Mouse (Mus musculus) kidney, embryonic 15.5 days (tissue): ENCODE data around the gene Setd4. TPM values are rescaled to one million over a fixed set of nuclear protein-coding genes. Genes with fewer than 3 reads are reported as not detected.
A peak's percentile ranks its signal among the peaks of the same experiment; 100 is the strongest.
"Not testable (repeated sequence)": the region's sequence is repeated elsewhere in the genome, so short reads cannot be mapped to it uniquely, and the experiment has no call there.

Experiments used
- ATAC-seq: fragments of 200-750 bp; cut with Nextera tagmentation; replicated peaks from 2 replicates; pipeline ENCODE4 v1.8.0; 2017; ENCODE audit warnings: moderate TSS enrichment; ENCODE audit not compliant: low FRiP score
- H3K27ac ChIP-seq: fragments of 300-500 bp; sonication (generic); 2 replicates; pipeline ENCODE4 v1.5.1; 2015; ENCODE audit warnings: mild to moderate bottlenecking, inconsistent platforms
- H3K27me3 ChIP-seq: fragments of 300-500 bp; sonication (generic); 2 replicates; pipeline ENCODE4 v1.6.1; 2015; ENCODE audit warnings: inconsistent platforms
- H3K36me3 ChIP-seq: fragments of 300-500 bp; sonication (generic); 2 replicates; pipeline ENCODE4 v1.6.1; 2015; ENCODE audit warnings: inconsistent platforms
- H3K4me1 ChIP-seq: fragments of 300-500 bp; sonication (generic); 2 replicates; pipeline ENCODE4 v1.6.1; 2015; ENCODE audit warnings: inconsistent platforms
- H3K4me2 ChIP-seq: fragments of 300-500 bp; sonication (generic); 2 replicates; pipeline ENCODE4 v1.6.1; 2015; ENCODE audit warnings: moderate library complexity, mild to moderate bottlenecking, inconsistent platforms
- H3K4me3 ChIP-seq: fragments of 300-500 bp; sonication (generic); replicated peaks from 2 replicates; pipeline ENCODE4 v1.5.1; 2015; ENCODE audit warnings: mild to moderate bottlenecking, inconsistent platforms
- H3K9ac ChIP-seq: fragments of 300-500 bp; sonication (generic); 2 replicates; pipeline ENCODE4 v1.6.1; 2015; ENCODE audit warnings: mild to moderate bottlenecking, inconsistent platforms
- H3K9me3 ChIP-seq: fragments of 300-500 bp; sonication (generic); replicated peaks from 2 replicates; pipeline ENCODE4 v1.6.1; 2016; ENCODE audit warnings: inconsistent platforms
- WGBS: fragments of 180-500 bp; shearing (Covaris S2); methylation state at CpG from one replicate; pipeline ENCODE4 v1.1.7; 2015; ENCODE audit warnings: mixed read lengths; 5-methylcytosine and 5-hydroxymethylcytosine counted together
- polyA plus RNA-seq: library from polyadenylated mRNA; unstranded; fragments of >200 nt; fragmentation: Nextera tagmentation; extraction: Ambion mirVana; gene quantifications from 2 replicates; pipeline ENCODE4 v1.2.1, GENCODE M21; 2015

Setd4 gene
- polyA plus RNA-seq: 13.9 and 14.3 TPM in 2 replicates

GRCm38 (mm10) chr16:93603439-93604212 lies at the start of gene Setd4:
TSS of gene Setd4 (minus strand) at chr16:93604063.
- Histone ChIP-seq H3K9me3 (no peaks in the 10 kb centered on the region), H3K4me3 (peak within 1 kb of the TSS; percentile 59), H3K27ac (peak within 1 kb of the TSS; percentile 89), H3K36me3 (peaks cover 4% of the 10 kb centered on the region; the same call in 1 of the 2 replicates), H3K4me2 (peak within 1 kb of the TSS; percentile 94), H3K9ac (peak within 1 kb of the TSS; percentile 70), H3K27me3 (no peaks in the 10 kb centered on the region), H3K4me1 (peaks cover 24% of the 10 kb centered on the region)
- WGBS: 1% methylated on average over 55 of the region's 55 CpGs
- ATAC-seq: peak; percentile 89

GRCm38 (mm10) chr16:93648441-93649183 lies 44.7 kb upstream of the Setd4 start:
- H3K4me2 ChIP-seq: no peak overlapping the region
- no peaks in the 10 kb centered on the region for H3K4me1 ChIP-seq
- 84% methylated on average over 5 of the region's 5 CpGs for WGBS
- no peak overlapping the region for H3K27ac ChIP-seq
- no peaks in the 10 kb centered on the region for H3K36me3 ChIP-seq
- no peak overlapping the region for H3K4me3 ChIP-seq
- H3K9me3 ChIP-seq: no peaks in the 10 kb centered on the region
- no peak overlapping the region for H3K9ac ChIP-seq
- no peaks in the 10 kb centered on the region for H3K27me3 ChIP-seq
- ATAC-seq: no peak

- Histone ChIP-seq H3K27me3 (no peaks in the 10 kb centered on the region), H3K4me2 (no peak overlapping the region), H3K9ac (no peak overlapping the region), H3K9me3 (no peaks in the 10 kb centered on the region), H3K4me3 (no peak overlapping the region), H3K36me3 (no peaks in the 10 kb centered on the region), H3K27ac (no peak overlapping the region), H3K4me1 (no peaks in the 10 kb centered on the region)
- no peak for ATAC-seq
- WGBS: 46% methylated on average over 4 of the region's 4 CpGs
Measured at GRCm38 (mm10) chr16:93644006-93644405, 40.1 kb upstream of the Setd4 start.

- H3K9ac ChIP-seq: no peak within 1 kb of the TSS
- 78% methylated on average over 23 of the region's 23 CpGs for WGBS
- no peaks in the 10 kb centered on the region for H3K9me3 ChIP-seq
- H3K4me1 ChIP-seq: no peaks in the 10 kb centered on the region
- ATAC-seq: no peak
- H3K4me3 ChIP-seq: no peak within 1 kb of the TSS
- no peaks in the 10 kb centered on the region for H3K36me3 ChIP-seq
- H3K27ac ChIP-seq: no peak within 1 kb of the TSS
- no peak within 1 kb of the TSS for H3K4me2 ChIP-seq
- no peaks in the 10 kb centered on the region for H3K27me3 ChIP-seq
Measured at GRCm38 (mm10) chr16:93627761-93628400, 24.0 kb upstream of the Setd4 start, which contains the start of gene Gm5678. TSS of gene Gm5678 (plus strand) at chr16:93628097.

- no peak overlapping the region for H3K4me3 ChIP-seq
- no peak overlapping the region for H3K27ac ChIP-seq
- no peak; the same call in 1 of the 2 replicates for ATAC-seq
- no peaks in the 10 kb centered on the region for H3K4me1 ChIP-seq
- WGBS: 5% methylated on average over 1 of the region's 1 CpGs
- H3K27me3 ChIP-seq: no peaks in the 10 kb centered on the region
- H3K36me3 ChIP-seq: no peaks in the 10 kb centered on the region
- no peak overlapping the region for H3K9ac ChIP-seq
- no peaks in the 10 kb centered on the region for H3K9me3 ChIP-seq
- H3K4me2 ChIP-seq: no peak overlapping the region
Measured at GRCm38 (mm10) chr16:93626745-93627144, 22.9 kb upstream of the Setd4 start.

- no peaks in the 10 kb centered on the region for H3K4me1 ChIP-seq
- no peaks in the 10 kb centered on the region for H3K27me3 ChIP-seq
- H3K9me3 ChIP-seq: no peaks in the 10 kb centered on the region
- H3K36me3 ChIP-seq: no peaks in the 10 kb centered on the region
- no peak overlapping the region for H3K27ac ChIP-seq
- WGBS: 83% methylated on average over 4 of the region's 4 CpGs
- H3K4me2 ChIP-seq: no peak overlapping the region
- no peak for ATAC-seq
- no peak overlapping the region for H3K9ac ChIP-seq
- no peak overlapping the region for H3K4me3 ChIP-seq
Measured at GRCm38 (mm10) chr16:93624671-93625070, 20.8 kb upstream of the Setd4 start.

- H3K9ac ChIP-seq, ATAC-seq, H3K4me1 ChIP-seq, H3K9me3 ChIP-seq, H3K27ac ChIP-seq, H3K4me2 ChIP-seq, H3K4me3 ChIP-seq, H3K36me3 ChIP-seq, H3K27me3 ChIP-seq: not testable (repeated sequence)
- WGBS: 85% methylated on average over 4 of the region's 4 CpGs
Measured at GRCm38 (mm10) chr16:93623759-93624158, 19.9 kb upstream of the Setd4 start.

GRCm38 (mm10) chr16:93615118-93615870 lies 11.4 kb upstream of the Setd4 start:
- no peaks in the 10 kb centered on the region for H3K4me1 ChIP-seq
- no peak overlapping the region for H3K9ac ChIP-seq
- ATAC-seq: peak; percentile 83
- no peak overlapping the region for H3K4me3 ChIP-seq
- H3K9me3 ChIP-seq: no peaks in the 10 kb centered on the region
- WGBS: 29% methylated on average over 5 of the region's 5 CpGs
- no peaks in the 10 kb centered on the region for H3K27me3 ChIP-seq
- H3K27ac ChIP-seq: no peak overlapping the region
- no peak overlapping the region for H3K4me2 ChIP-seq
- peaks cover 9% of the 10 kb centered on the region for H3K36me3 ChIP-seq

- WGBS: 90% methylated on average over 4 of the region's 4 CpGs
- Histone ChIP-seq H3K4me3 (no peak overlapping the region), H3K4me2 (no peak overlapping the region), H3K27ac (no peak overlapping the region), H3K4me1 (peaks cover 5% of the 10 kb centered on the region; the same call in 1 of the 2 replicates), H3K9me3 (no peaks in the 10 kb centered on the region), H3K36me3 (peaks cover 15% of the 10 kb centered on the region), H3K27me3 (no peaks in the 10 kb centered on the region), H3K9ac (no peak overlapping the region)
- ATAC-seq: no peak
Measured at GRCm38 (mm10) chr16:93610961-93611360, 7.1 kb upstream of the Setd4 start.

GRCm38 (mm10) chr16:93609796-93610195 lies 5.9 kb upstream of the Setd4 start:
- Histone ChIP-seq H3K4me3 (no peak overlapping the region), H3K4me2 (no peak overlapping the region), H3K9me3 (no peaks in the 10 kb centered on the region), H3K4me1 (peaks cover 11% of the 10 kb centered on the region), H3K9ac (no peak overlapping the region), H3K36me3 (peaks cover 15% of the 10 kb centered on the region), H3K27me3 (no peaks in the 10 kb centered on the region), H3K27ac (no peak overlapping the region)
- ATAC-seq: no peak
- 92% methylated on average over 4 of the region's 4 CpGs for WGBS

GRCm38 (mm10) chr16:93608731-93609130 lies 4.9 kb upstream of the Setd4 start:
- H3K4me2 ChIP-seq: peak overlapping the region; percentile 76
- H3K36me3 ChIP-seq: peaks cover 15% of the 10 kb centered on the region
- H3K4me3 ChIP-seq: peak overlapping the region; percentile 72
- 62% methylated on average over 8 of the region's 8 CpGs for WGBS
- 0 out of 2 replicates have a peak overlapping the region, but pooled peaks have one; percentile 76 for H3K9ac ChIP-seq
- H3K9me3 ChIP-seq: no peaks in the 10 kb centered on the region
- no peaks in the 10 kb centered on the region for H3K27me3 ChIP-seq
- ATAC-seq: no peak
- H3K4me1 ChIP-seq: peaks cover 20% of the 10 kb centered on the region
- H3K27ac ChIP-seq: no peak overlapping the region
